Mouse (Mus musculus) lung, postnatal 14 days (tissue): ENCODE data around the gene Swt1.
A peak's percentile ranks its signal among the peaks of the same experiment; 100 is the strongest.
"Not testable (repeated sequence)": the region's sequence is repeated elsewhere in the genome, so short reads cannot be mapped to it uniquely, and the experiment has no call there.

Experiments used
- DNase-seq: peaks from one replicate; pipeline ENCODE4 v3.0.0; 2021

The Swt1 gene

GRCm38 (mm10) chr1:151428263-151429221 lies at the start of gene Swt1, which contains the start of gene Trmt1l:
Gene Swt1 (minus strand): TSS chr1:151428455.
Gene Trmt1l (plus strand): TSS chr1:151428542.
- peak; percentile 96 for DNase-seq

- not testable (repeated sequence) for DNase-seq
Observed at GRCm38 (mm10) chr1:151472386-151472785, 44.1 kb upstream of the Swt1 start.

- no peak for DNase-seq
Observed at GRCm38 (mm10) chr1:151471429-151471828, 43.2 kb upstream of the Swt1 start.

GRCm38 (mm10) chr1:151466571-151466970 lies 38.3 kb upstream of the Swt1 start:
- no peak for DNase-seq

GRCm38 (mm10) chr1:151464914-151465313 lies 36.7 kb upstream of the Swt1 start:
- DNase-seq = no peak

- no peak for DNase-seq
Observed at GRCm38 (mm10) chr1:151461265-151461664, 33.0 kb upstream of the Swt1 start.

- DNase-seq = no peak
Observed at GRCm38 (mm10) chr1:151457087-151457486, 28.8 kb upstream of the Swt1 start.

- DNase-seq = no peak
Observed at GRCm38 (mm10) chr1:151451946-151452345, 23.7 kb upstream of the Swt1 start.

GRCm38 (mm10) chr1:151450851-151451250 lies 22.6 kb upstream of the Swt1 start:
- DNase-seq = no peak

GRCm38 (mm10) chr1:151449866-151450265 lies 21.6 kb upstream of the Swt1 start:
- DNase-seq = no peak

- no peak for DNase-seq
Observed at GRCm38 (mm10) chr1:151435431-151435830, 7.2 kb upstream of the Swt1 start.

GRCm38 (mm10) chr1:151429316-151429715 lies 1.1 kb upstream of the Swt1 start:
- DNase-seq = no peak

- DNase-seq = no peak
Observed at GRCm38 (mm10) chr1:151427888-151428262, 380 bp downstream of the Swt1 start.

GRCm38 (mm10) chr1:151426947-151427600 lies 1.2 kb downstream of the Swt1 start:
- no peak for DNase-seq

GRCm38 (mm10) chr1:151422178-151422577 lies 6.1 kb downstream of the Swt1 start:
- no peak for DNase-seq

- DNase-seq = no peak
Observed at GRCm38 (mm10) chr1:151409827-151410226, 18.4 kb downstream of the Swt1 start.

GRCm38 (mm10) chr1:151390029-151390428 lies 38.2 kb downstream of the Swt1 start:
- DNase-seq = peak; percentile 31

- no peak for DNase-seq
Observed at GRCm38 (mm10) chr1:151377353-151377752, 50.9 kb downstream of the Swt1 start.

- no peak for DNase-seq
Observed at GRCm38 (mm10) chr1:151372823-151373222, 55.4 kb downstream of the Swt1 start.

- DNase-seq = no peak
Observed at GRCm38 (mm10) chr1:151371543-151371942, 56.7 kb downstream of the Swt1 start.

- no peak for DNase-seq
Observed at GRCm38 (mm10) chr1:151370573-151370972, 57.7 kb downstream of the Swt1 start.

GRCm38 (mm10) chr1:151368444-151368843 lies 59.8 kb downstream of the Swt1 start:
- no peak for DNase-seq

- no peak for DNase-seq
Observed at GRCm38 (mm10) chr1:151367721-151368324, 60.4 kb downstream of the Swt1 start.
